Mouse (Mus musculus): ENCODE measurements around the gene Hmx2.

Gene Hmx2

DNA sequence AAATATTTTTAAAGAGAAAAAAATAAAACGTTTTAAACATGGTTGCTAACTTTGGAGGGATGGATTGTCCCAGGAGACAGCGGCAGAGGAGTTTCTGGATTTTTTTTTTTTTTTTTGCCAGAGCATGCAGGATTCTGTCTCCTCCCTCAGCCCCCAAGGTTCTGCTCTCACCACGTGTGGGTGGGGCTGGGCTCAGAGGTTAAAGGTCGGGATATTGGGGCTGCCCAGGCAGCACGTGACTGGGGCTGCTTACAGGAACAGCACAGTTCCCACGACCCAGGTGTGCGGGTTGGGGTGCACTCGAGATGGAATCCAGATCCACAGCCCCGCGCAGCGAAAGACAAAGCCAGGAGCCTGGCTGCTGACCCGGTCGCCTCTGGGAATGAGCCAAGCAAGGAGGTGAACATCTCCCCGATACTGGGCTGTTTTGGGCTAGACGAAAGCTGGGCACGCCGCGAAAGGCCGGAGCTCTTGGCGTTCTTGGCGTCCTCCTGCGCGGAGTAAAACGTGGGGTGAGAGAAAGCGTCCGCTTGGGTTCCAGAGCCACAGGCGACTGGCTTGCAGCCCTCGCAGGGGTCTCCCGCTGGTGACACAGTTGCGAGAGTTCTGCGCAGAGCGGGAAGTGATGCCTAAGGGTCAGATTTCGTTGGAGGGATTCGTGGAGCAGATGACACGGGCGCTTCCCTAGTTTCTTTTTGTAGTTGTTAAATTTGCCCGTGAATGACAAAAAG is 8.1 kb downstream of the Hmx2 start:
- DNase-seq: no peak

DNA sequence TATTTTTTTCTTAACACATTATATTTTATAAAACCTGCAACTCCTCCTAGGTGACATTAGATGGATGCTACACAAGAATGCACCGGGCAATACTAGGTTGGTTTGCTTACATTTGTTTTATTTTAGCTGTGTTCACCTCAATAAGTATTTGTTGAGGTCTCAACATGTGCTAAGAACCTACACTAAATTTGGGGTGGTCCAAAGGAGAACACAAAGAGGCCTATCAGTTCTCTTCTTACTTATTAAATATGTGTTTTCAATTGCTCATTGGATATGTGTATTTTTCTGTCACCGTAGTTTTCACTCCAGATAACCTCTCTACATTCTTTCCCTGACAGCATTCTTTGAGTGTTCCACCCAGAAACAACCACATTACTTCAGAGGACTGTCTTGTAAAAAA is 9.2 kb downstream of the Hmx2 start:
- no peak for DNase-seq

- peak; percentile 98 for DNase-seq
Observed at GRCm38 (mm10) chr7:131559986-131560696, 11.6 kb downstream of the Hmx2 start, which contains the start of gene Bub3. Gene Bub3, plus strand, starts transcription at chr7:131560222.

DNA sequence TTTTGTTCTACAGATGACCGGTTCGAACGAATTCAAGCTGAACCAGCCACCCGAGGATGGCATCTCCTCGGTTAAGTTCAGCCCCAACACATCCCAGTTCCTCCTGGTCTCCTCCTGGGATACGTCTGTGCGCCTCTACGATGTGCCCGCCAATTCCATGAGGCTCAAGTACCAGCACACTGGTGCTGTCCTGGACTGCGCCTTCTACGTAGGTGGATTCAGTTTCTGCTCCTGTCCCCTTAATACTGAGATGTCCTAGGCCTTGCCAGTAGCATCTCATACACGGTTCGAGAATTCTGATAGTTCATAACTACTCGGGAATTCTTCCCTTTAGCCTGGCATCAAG is 12.1 kb downstream of the Hmx2 start:
- no peak for DNase-seq

DNA sequence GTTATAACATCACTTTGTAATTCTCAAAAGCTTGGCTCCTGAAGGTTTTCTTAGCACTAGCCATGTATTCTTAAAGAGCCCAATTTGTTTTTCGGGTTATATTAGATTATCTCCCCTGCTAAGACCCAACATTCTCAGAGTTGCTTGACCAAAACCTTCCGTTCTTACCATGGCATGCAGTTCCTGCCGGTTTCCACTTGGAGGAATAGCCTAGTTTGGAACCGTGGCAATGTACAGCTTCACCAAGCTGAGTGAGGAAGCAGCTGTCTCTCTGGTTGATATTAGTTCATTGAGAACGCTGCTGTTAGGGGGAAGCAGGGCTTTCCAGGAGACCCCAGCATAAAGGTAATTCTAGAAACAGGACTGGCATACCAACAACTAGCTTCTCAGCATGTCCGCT is 26.7 kb downstream of the Hmx2 start:
- DNase-seq: no peak

DNA sequence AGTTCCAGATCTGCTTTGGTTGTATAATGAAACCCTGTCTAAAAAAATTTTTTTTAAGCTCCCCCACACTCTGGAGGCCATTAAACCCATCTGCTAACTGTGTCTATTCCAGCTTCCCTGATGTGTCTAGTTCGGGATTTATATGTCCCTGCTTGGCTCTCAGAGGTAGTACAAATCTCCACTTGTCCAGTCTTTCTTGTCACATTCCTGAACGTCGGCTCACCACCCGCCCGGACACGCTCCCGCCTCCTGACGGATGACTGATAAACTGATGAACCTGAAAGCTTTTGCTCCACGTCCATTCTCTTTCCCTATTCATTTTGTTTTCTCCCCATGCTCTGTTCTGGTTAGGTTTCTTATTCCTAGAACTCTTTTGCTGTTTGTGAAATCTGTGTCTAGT is 33.6 kb downstream of the Hmx2 start:
- no peak for DNase-seq

DNA sequence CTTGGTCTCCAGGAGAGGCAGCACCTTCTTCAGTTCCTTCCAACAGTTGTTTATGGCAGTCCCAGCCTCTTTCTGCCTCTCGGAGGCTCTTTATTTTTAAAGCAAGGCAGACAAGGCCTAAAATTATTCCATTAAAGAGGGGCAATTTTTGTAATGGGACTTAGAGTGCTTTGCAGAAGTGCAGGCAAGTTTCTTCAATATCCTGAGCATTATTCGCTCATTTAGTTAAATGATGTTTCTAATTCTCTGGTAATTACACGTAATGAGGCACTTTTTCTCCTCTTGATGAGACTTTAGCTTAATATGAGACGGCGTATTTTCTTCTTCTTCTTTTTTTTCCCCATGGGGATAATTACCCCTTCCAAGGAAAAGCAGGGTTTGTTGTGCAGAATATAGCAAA is 37.0 kb downstream of the Hmx2 start:
- no peak for DNase-seq

DNA sequence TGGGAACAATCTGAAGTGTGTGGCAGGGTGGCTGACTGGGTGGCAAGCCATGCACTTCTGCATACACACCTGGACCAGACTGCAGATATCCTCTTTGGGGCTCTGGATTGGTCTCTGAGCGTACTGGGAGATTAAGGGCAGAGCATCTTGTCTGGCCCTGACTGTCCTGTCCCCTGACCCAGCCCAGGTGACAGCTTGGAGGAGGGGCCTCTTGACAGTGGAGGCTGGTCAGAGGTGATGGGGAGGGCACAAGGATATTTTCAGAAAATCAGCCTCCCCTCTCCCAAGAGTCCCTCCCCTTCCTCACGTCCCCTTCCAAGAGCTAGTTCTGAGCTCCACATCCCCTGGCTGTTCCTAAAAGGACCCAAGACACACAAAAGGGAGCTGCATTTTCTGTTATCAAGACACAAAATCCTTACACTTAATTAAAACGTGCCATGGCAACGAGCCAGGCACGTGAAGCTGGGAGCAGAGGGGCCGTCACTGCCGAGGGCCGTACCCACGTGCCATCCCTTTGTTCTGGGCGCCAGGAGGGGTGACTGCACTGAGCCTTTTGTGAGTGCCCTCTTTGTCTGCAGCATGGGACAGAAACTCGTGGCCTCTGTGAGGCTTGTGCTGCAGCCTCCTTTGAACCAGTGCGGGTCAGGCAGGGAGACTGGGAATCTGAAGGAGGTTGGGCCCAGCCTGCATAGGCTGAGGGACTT is 49.4 kb downstream of the Hmx2 start:
- no peak for DNase-seq

GRCm38 (mm10) chr7:131598483-131598824 is 49.9 kb downstream of the Hmx2 start:
- DNase-seq: peak; percentile 6

DNA sequence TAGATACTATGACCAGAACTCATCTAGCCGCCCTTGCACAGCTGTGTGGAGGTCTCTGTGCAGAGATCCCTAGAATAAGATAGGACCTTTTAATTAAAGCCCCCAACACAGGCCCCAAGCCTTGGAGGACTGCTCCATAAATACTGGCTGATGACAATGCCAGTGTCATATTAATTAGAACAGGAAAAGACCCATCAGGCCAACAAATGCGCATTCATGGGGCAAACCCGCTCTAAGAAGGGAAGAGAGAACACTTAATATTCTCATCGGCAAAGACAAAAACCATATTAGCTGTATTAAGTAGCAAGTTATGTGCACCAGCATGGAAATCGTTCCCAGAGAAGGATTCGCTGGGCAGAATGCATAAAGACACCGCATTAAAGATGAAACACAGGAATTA is 53.5 kb downstream of the Hmx2 start:
- DNase-seq: no peak

DNA sequence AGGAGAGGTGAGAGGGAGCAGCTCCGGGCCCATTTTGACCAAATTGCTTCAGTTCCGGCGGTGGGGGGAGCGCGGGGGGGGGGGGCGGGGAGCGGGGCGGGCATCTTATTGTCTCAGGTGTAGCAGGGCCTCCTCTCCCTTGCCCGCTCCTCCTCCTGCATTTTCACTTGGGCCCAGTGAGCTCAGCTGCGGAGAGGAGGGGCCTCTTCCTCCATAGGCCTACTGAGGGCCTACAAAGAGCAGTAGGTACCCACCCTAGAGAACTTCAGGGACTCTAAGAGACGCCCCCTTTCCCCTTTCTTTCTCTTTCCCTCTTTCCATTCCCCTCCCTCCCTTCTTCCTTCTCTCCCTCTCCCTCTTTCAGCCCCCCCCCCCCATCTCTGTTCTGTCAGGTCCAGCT is 54.6 kb downstream of the Hmx2 start:
- no peak for DNase-seq

DNA sequence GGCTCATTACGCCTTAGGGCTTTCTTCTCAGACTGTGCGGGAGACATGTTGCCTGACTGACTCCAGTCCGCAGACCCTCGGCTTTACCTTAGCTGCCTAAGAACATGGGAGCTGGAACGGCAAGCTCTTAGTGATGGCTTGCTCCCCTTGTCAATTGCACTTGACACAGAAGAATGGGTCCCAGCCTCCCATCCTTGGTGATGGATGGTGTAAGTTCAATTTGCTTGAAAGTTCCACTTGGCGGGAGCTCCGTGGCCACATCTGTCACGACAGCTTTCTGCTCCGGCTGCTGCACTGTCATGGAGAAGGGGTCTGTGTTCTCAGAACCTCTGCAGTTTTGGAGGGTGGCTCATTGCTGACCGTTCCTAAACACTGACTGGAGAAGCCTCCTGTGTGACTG is 56.4 kb downstream of the Hmx2 start:
- no peak for DNase-seq

DNA sequence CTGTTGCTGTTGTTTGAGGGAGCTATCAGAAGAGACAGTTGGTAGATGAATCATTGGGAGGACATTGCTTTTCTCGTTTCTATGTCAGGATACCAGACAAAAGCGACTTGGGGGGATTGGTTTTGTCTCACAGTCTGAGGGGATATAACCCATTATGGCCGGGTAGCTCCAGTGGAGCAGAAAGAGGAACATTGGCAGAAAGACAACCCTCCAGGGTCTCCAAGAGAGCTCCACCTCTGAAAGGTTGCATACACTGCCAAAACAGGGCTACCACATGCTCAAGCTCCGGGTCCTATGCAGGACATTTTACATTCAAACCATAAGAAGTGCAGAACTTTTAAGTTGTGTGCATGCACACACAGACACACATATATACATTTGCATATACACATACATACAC is 56.9 kb downstream of the Hmx2 start:
- no peak for DNase-seq
